Mouse (Mus musculus): ENCODE measurements around the gene Trit1. TPM values are rescaled to one million over a fixed set of nuclear protein-coding genes. Genes with fewer than 3 reads are reported as not detected.

Gene Trit1
- total RNA-seq (2023), result 21.4 TPM

GRCm38 (mm10) chr4:123016451-123016957 lies at the start of gene Trit1:
Gene Trit1 (plus strand): TSS chr4:123016597.

GRCm38 (mm10) chr4:122995404-122996220 lies 20.8 kb upstream of the Trit1 start, which contains the start of gene Mycl:
Gene Mycl (plus strand): TSS chr4:122995652.

Other genes with a start within 250 kb of the Trit1 start
- 38.7 TPM for gene Ppt1, start 180.4 kb upstream of the Trit1 start, total RNA-seq (2023)
- 369 TPM for gene Cap1, start 130.5 kb upstream of the Trit1 start, total RNA-seq (2023)
- 0.64 TPM for gene Mfsd2a, start 55.4 kb upstream of the Trit1 start, total RNA-seq (2023)
- gene Mycl, start 20.9 kb upstream of the Trit1 start, total RNA-seq (2023), result 1.9 TPM
- gene Bmp8b, start 88.6 kb downstream of the Trit1 start, total RNA-seq (2023), result not detected
- gene Oxct2b, start 99.7 kb downstream of the Trit1 start, total RNA-seq (2023), result not detected
- gene Ppie, start 123.4 kb downstream of the Trit1 start, total RNA-seq (2023), result 55.5 TPM
- 1.6 TPM for gene Hpcal4, start 166.6 kb downstream of the Trit1 start, total RNA-seq (2023)
- gene Nt5c1a, start 184.9 kb downstream of the Trit1 start, total RNA-seq (2023), result not detected
- gene Heyl, start 217.0 kb downstream of the Trit1 start, total RNA-seq (2023), result not detected
- gene Pabpc4, start 245.8 kb downstream of the Trit1 start, total RNA-seq (2023), result 73.9 TPM